Mouse (Mus musculus): ENCODE measurements around the gene Nup85.

- TF ChIP-seq CTCF (IDR thresholded peaks at IDR 0.05; ENCODE audit: control insufficient read depth, insufficient read depth, low read length) (no peak), POLR2A (IDR thresholded peaks at IDR 0.05; ENCODE audit: borderline replicate concordance, control insufficient read depth, low read depth, low read length) (no peak)
Measured at GRCm38 (mm10) chr11:115626824-115627616, 62.8 kb downstream of the Nup85 start.
